Mouse (Mus musculus) gastrocnemius, adult 2 months (tissue): ENCODE measurements at regions not wholly inside any gene's neighbourhood (a gene's known extent, or its start where the extent isn't known, plus 50 kb on each side); places are given as distances from the start of the nearest gene placed in this dataset.

ENCODE experiments used
- DNase-seq: peaks from one replicate; pipeline ENCODE4 v3.0.0; 2022
- H3K27ac ChIP-seq: fragments of 200-600 bp; 2 replicates; pipeline ENCODE4 v1.8.1; 2022; ENCODE audit warnings: mild to moderate bottlenecking
- H3K4me3 ChIP-seq: fragments of 200-600 bp; 2 replicates; pipeline ENCODE4 v1.8.1; 2022; ENCODE audit warnings: mild to moderate bottlenecking, moderate library complexity
- CTCF ChIP-seq: fragments of 200-600 bp; IDR thresholded peaks from 2 replicates; pipeline ENCODE4 v1.8.1; 2022; ENCODE audit warnings: antibody characterized with exemption, mild to moderate bottlenecking, moderate library complexity
- intact Hi-C: fragments of 180-260 bp; cut with DNase I; formaldehyde crosslinking; loops from one replicate; pipeline ENCODE4 v1.15.1; 2025

DNA sequence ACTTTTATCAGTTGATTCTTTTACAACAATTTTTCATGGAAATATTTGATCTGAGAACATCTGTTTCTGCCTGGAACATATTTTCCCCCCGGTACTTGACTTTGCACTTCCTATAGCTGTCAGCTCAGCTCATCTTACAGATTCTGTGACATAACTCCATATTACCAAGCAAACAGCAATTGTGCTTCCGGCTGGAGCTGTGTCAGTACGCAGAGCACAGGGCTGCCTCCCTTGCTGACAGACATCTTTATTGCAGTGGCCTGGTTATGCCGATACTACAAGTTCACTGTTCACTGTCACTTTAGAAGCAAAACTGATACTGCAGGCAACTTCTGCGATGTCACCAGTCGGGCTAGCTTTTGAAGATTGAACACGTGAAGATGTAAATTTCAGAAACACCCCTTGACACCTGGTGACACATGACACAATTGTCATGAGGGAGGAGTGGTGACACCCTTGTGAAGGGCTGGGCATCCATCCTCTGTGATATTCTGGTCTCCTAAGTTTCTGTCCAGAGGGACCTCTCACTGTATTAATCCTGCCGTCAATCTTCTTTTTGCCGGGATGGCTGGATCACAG, 81.0 kb upstream of the Glrp1 start:
- Histone ChIP-seq H3K4me3 (no peak overlapping the region), H3K27ac (no peak overlapping the region)
- intact Hi-C loops: no loop called here
- no peak for DNase-seq
- no peak for TF ChIP-seq CTCF

GRCm38 (mm10) chr1:88588747-88589146, 78.9 kb upstream of the Glrp1 start:
- no peak overlapping the region for H3K4me3 ChIP-seq
- DNase-seq: no peak
- intact Hi-C loops: no loop called here
- TF ChIP-seq CTCF: no peak
- H3K27ac ChIP-seq: no peak overlapping the region

DNA sequence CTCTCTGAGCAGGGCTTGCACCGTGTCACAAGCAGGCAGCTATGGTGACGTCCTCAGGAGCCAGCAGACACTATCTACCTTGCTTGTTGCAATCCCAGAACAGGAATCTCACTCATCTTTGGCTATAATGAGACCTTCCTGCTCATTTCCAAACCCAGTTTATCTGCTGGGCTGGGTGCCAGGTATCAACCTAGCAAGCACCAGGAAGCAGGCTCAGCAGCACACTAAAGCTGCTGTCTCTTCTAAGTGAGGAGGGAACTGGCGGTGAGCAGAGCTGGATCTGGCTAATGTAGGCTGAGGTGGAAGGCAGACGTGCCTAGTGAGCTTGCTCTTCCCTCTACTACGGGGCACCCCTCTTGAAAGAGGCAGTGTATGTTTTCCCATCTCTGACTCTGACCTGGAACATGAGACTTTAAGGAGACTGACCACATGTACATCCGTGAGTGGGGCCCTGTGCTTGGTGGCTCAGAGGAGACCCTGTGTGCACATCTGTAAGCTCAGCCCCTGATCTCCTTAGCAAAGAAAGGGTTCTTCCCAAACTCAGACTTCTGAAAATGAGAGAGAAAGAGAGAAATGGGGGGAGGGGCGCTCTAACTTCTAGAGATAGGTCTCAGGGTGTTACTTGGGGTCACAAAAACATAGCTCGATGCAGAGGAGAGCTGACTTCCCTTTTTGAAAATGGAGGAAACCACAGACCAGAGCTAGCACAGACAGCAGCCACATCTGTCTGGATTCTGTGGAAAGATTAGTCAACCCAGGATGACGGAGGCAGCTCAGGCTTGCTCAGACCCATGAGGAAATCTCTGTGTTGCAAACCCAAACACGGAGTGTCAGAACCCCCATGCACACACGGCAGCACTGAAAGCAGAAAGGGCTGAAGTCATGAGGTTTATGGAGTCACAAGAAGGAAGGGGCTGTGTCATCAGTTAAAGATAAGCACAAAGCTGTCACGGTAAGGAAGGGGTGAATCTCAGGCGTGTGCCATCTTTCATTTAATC, 77.3 kb upstream of the Glrp1 start:
- no peak overlapping the region for H3K27ac ChIP-seq
- TF ChIP-seq CTCF: no peak
- intact Hi-C loops: no loop called here
- DNase-seq: no peak
- H3K4me3 ChIP-seq: no peak overlapping the region

DNA sequence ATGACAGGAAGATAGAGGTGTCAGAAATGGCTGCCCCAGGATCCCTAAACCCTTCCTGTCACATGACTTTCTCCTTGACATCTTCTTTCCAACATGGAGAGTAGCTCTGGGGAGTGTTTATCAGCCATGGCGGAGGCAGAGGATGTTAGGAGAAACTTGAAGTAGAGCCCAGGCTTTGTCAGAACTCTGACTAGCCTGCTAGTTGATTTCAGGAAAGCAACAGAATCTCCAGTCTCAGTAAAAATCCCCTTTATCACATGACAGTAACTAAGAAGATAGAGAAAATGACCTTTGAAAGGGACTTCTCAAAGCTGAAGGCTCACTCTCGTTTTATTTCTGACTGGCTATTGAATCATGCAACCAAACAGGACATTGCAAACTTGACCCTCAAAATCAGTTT, 76.3 kb upstream of the Glrp1 start:
- H3K27ac ChIP-seq: no peak overlapping the region
- H3K4me3 ChIP-seq: no peak overlapping the region
- intact Hi-C loops: no loop called here
- no peak for TF ChIP-seq CTCF
- no peak for DNase-seq

DNA sequence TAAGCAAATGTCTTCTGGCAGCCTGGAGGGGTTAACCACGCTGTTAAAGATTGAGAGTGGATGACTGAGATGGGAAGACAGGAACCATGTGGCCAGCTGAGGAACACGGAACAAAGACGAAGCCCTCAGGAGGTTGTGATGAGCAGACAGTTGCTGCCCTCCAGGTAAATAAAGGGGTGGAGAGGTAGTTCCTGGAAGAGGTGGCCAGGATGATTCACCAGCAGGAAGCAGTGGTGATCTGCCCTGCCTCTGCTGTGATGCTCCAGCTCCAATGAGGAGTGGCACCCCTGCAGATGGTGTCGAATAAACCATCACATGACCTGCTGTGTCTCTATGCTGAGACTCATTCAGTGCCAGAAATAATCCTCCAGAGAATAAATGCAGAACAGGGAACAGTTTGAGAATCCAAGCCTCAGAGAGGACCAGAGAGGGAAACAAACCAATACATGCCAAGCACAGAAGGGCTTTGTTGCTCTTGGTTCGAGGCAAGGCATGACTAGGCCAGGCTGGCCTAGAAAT, 74.7 kb upstream of the Glrp1 start:
- Histone ChIP-seq H3K27ac (no peak overlapping the region), H3K4me3 (no peak overlapping the region)
- TF ChIP-seq CTCF: no peak
- intact Hi-C loops: no loop called here
- no peak for DNase-seq

- Histone ChIP-seq H3K27ac (no peak overlapping the region), H3K4me3 (no peak overlapping the region)
- no peak for DNase-seq
- no peak for TF ChIP-seq CTCF
- intact Hi-C loops: no loop called here
Measured at GRCm38 (mm10) chr1:88578231-88578620, 68.4 kb upstream of the Glrp1 start.

DNA sequence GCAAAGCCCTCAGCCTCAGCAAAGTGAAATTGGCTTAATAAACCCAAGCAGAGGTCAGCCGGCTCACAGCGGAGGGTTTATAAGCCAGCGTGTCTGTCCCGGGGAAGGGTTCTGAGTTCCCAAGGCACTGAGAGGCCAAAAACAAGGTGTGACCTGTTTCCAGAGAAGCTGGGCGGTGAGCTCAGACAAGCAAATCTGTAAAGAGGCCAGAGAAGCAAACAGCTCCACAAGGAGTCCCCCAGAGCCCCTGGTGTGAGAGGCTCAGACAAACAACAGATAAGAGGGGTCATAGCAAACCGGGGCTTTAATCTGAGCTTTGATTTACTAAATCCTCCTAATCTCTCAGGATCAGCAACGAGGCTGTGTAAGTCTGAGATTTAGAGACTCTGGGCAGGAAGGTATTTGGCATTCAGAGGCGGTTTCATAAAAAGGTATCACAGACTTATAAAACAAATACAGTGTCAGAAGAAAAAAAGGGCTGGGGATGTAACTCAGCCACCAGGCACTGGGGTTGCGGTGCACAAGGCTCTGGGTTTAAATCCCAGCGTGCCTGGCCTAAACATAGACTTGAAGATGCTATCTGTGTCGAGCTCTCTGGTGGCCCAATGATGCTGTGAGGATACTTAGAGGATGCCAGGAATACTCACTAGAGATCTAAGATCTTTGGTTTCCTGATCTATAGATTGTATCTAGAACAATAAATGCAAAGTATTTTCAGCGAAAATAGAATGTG, 67.8 kb upstream of the Glrp1 start:
- Histone ChIP-seq H3K27ac (no peak overlapping the region), H3K4me3 (no peak overlapping the region)
- no peak for TF ChIP-seq CTCF
- DNase-seq: no peak
- intact Hi-C loops: no loop called here

DNA sequence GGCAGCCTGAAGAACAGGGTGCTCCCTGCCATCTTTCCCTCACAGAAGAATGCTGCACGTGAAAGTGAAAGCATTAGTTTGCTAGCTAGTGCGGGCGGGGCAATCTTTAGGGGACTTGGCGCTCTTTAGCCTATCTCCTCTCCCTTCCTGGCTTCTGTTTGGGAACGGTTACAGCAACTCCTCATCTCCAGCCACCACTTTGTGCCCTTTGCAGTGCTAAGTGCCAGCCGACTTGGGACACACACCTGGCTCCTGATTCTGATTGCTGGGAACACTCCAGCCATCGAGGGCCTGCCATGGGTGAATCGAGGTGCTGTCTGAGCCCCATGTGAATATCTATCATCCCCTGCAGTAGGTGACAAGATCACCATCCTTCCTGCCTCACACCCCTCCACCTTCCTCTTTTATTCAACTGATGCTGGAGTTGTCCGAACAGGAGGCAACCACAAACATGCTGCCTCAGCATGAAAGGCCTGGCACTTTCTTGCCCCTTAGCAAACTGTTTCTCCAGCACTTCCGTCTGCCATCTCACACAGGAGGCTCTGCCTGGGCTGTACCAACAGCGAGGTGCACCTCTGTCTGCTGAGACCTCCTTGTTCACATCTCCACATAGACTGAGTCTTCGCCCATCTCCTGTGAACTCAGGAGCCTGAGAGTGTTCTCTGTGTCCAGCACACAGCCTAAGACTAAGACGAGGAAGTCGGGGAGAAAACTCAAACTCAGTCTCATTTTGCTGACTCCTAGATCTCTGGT, 66.2 kb upstream of the Glrp1 start:
- H3K4me3 ChIP-seq: peak overlapping the region; percentile 63
- intact Hi-C loops: no loop called here
- H3K27ac ChIP-seq: no peak overlapping the region
- no peak for TF ChIP-seq CTCF
- DNase-seq: peak; percentile 34

GRCm38 (mm10) chr1:88575291-88575690, 65.4 kb upstream of the Glrp1 start:
- no peak for DNase-seq
- intact Hi-C loops: no loop called here
- H3K27ac ChIP-seq: no peak overlapping the region
- H3K4me3 ChIP-seq: peak overlapping the region; percentile 63
- TF ChIP-seq CTCF: no peak

- Histone ChIP-seq H3K4me3 (no peak overlapping the region), H3K27ac (no peak overlapping the region)
- intact Hi-C loops: no loop called here
- TF ChIP-seq CTCF: no peak
- no peak for DNase-seq
Measured at GRCm38 (mm10) chr1:88572161-88572560, 62.3 kb upstream of the Glrp1 start.

DNA sequence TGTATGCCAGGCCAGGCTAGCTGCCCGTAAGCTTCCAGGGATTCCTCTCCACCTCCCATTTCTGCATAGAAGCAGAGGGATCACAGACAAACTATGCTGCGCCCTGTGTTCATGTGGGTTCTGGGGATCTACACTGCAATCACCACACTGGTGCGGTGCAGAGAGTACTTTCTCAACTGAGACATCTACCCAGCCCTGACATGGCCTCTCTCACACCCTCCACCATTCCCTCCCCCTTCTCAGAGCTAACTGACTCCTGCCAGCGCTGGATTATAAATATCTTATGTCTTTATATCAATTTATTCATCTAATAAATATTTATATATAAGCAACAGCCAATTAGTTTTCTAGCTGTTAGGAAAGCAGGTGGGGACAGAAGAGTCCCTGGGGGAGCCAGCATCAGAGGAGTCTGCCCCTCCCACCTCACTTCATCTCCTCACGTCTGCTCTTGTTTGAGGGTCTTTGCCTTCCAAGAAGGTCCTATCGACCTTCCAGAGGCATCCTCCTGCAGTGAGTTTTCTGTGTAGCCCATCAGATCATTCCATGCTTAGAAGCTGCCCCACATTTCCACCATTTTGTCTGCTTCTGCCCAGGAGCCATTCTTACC, 58.7 kb upstream of the Glrp1 start:
- Histone ChIP-seq H3K4me3 (no peak overlapping the region), H3K27ac (no peak overlapping the region)
- intact Hi-C loops: no loop called here
- DNase-seq: no peak
- TF ChIP-seq CTCF: no peak

DNA sequence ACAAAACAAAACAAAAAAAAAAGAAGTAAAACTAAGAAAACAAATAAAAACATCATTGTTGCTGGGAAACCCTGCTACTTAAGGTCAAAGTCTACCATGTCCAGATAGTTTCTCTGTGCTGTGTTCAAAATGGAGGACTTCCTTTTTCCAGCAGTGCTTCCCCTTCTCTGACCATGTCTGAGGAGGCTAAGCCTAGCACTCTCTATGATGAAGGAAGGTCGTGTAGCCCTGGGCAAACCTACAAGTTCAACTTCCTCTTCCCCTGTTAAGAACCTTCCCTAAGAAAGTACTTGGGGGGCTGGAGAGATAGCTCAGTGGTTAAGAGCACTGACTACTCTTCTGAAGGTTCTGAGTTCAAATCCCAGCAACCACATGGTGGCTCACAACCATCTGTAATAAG, 57.3 kb upstream of the Glrp1 start:
- intact Hi-C loops: no loop called here
- TF ChIP-seq CTCF: no peak
- Histone ChIP-seq H3K27ac (no peak overlapping the region), H3K4me3 (no peak overlapping the region)
- DNase-seq: no peak
